Mouse (Mus musculus): ENCODE results near the gene Pmvk. TPM values are rescaled to one million over a fixed set of nuclear protein-coding genes. Genes with fewer than 3 reads are reported as not detected.

Gene Pmvk
- polyA plus RNA-seq, 2 experiments, result 47.2 to 52.3 TPM

GRCm38 (mm10) chr3:89411490-89412393, 42.6 kb upstream of the Pmvk start, which contains the start of gene Flad1:
TSS of gene Flad1 (minus strand) at chr3:89411870.
- peak; percentile 99 for ATAC-seq (ENCODE audit: low FRiP score, low read depth)
- H3K27me3 ChIP-seq (ENCODE audit: control insufficient read depth, insufficient read depth, low read length), result no peaks in the 10 kb centered on the region
- WGBS, result 7% methylated on average over 28 of the region's 28 CpGs
- peak within 1 kb of the TSS; percentile 38 for H3K9ac ChIP-seq (ENCODE audit: low read depth, low read length, severe bottlenecking)
- 0 out of 2 replicates have a peak within 1 kb of the TSS, but pooled peaks have one; percentile 33 for H3K27ac ChIP-seq (replicated peaks; ENCODE audit: low read depth, low read length)
- peaks cover 8% of the 10 kb centered on the region for H3K4me1 ChIP-seq (ENCODE audit: control insufficient read depth, insufficient read depth, low read length)
- DNase-seq (ENCODE audit: low spot score), result peak; percentile 99
- peak within 1 kb of the TSS; percentile 72 for H3K4me2 ChIP-seq (replicated peaks; ENCODE audit: low read depth, low read length, severe bottlenecking)
- peak within 1 kb of the TSS; percentile 50 for H3K4me3 ChIP-seq (replicated peaks; ENCODE audit: low read length)
- TF ChIP-seq POLR2A (IDR thresholded peaks at IDR 0.05; ENCODE audit: borderline replicate concordance, extremely low read depth, insufficient read depth, insufficient read length), result no peak
- no peaks in the 10 kb centered on the region for H3K9me3 ChIP-seq (ENCODE audit: control insufficient read depth, low read length)
- peaks cover 38% of the 10 kb centered on the region for H3K36me3 ChIP-seq (ENCODE audit: control insufficient read depth, insufficient read depth, low read length)

- Histone ChIP-seq H3K36me3 (ENCODE audit: control insufficient read depth, insufficient read depth, low read length) (peaks cover 29% of the 10 kb centered on the region), H3K9ac (ENCODE audit: low read depth, low read length, severe bottlenecking) (no peak overlapping the region), H3K4me2 (replicated peaks; ENCODE audit: low read depth, low read length, severe bottlenecking) (no peak overlapping the region), H3K9me3 (ENCODE audit: control insufficient read depth, low read length) (no peaks in the 10 kb centered on the region), H3K4me3 (replicated peaks; ENCODE audit: low read length) (no peak overlapping the region), H3K27ac (replicated peaks; ENCODE audit: low read depth, low read length) (no peak overlapping the region), H3K27me3 (ENCODE audit: control insufficient read depth, insufficient read depth, low read length) (no peaks in the 10 kb centered on the region), H3K4me1 (ENCODE audit: control insufficient read depth, insufficient read depth, low read length) (peaks cover 20% of the 10 kb centered on the region)
- ATAC-seq (ENCODE audit: low FRiP score, low read depth) (no peak), DNase-seq (ENCODE audit: low spot score) (no peak)
- WGBS, result 96% methylated on average over 8 of the region's 8 CpGs
- no peak for TF ChIP-seq POLR2A (IDR thresholded peaks at IDR 0.05; ENCODE audit: borderline replicate concordance, extremely low read depth, insufficient read depth, insufficient read length)
These were observed 38.2 kb upstream of the Pmvk start for GRCm38 (mm10) chr3:89416158-89416557.

- Histone ChIP-seq H3K4me3 (replicated peaks; ENCODE audit: low read length) (peak overlapping the region; percentile 61), H3K27me3 (ENCODE audit: control insufficient read depth, insufficient read depth, low read length) (no peaks in the 10 kb centered on the region), H3K9ac (ENCODE audit: low read depth, low read length, severe bottlenecking) (peak overlapping the region; percentile 64), H3K36me3 (ENCODE audit: control insufficient read depth, insufficient read depth, low read length) (peaks cover 31% of the 10 kb centered on the region), H3K9me3 (ENCODE audit: control insufficient read depth, low read length) (no peaks in the 10 kb centered on the region), H3K4me1 (ENCODE audit: control insufficient read depth, insufficient read depth, low read length) (peaks cover 20% of the 10 kb centered on the region), H3K4me2 (replicated peaks; ENCODE audit: low read depth, low read length, severe bottlenecking) (peak overlapping the region; percentile 84), H3K27ac (replicated peaks; ENCODE audit: low read depth, low read length) (peak overlapping the region; percentile 88; the same call in 1 of the 2 replicates)
- WGBS, result 21% methylated on average over 2 of the region's 2 CpGs
- TF ChIP-seq POLR2A (IDR thresholded peaks at IDR 0.05; ENCODE audit: borderline replicate concordance, extremely low read depth, insufficient read depth, insufficient read length), result no peak
- DNase-seq (ENCODE audit: low spot score) (no peak), ATAC-seq (ENCODE audit: low FRiP score, low read depth) (no peak)
These were observed 37.2 kb upstream of the Pmvk start for GRCm38 (mm10) chr3:89417131-89417530.

- Histone ChIP-seq H3K4me1 (ENCODE audit: control insufficient read depth, insufficient read depth, low read length) (peaks cover 25% of the 10 kb centered on the region), H3K27ac (replicated peaks; ENCODE audit: low read depth, low read length) (peak overlapping the region; percentile 88), H3K27me3 (ENCODE audit: control insufficient read depth, insufficient read depth, low read length) (no peaks in the 10 kb centered on the region), H3K9ac (ENCODE audit: low read depth, low read length, severe bottlenecking) (peak overlapping the region; percentile 64), H3K36me3 (ENCODE audit: control insufficient read depth, insufficient read depth, low read length) (peaks cover 33% of the 10 kb centered on the region), H3K4me3 (replicated peaks; ENCODE audit: low read length) (peak overlapping the region; percentile 61), H3K9me3 (ENCODE audit: control insufficient read depth, low read length) (no peaks in the 10 kb centered on the region), H3K4me2 (replicated peaks; ENCODE audit: low read depth, low read length, severe bottlenecking) (peak overlapping the region; percentile 84)
- ATAC-seq (ENCODE audit: low FRiP score, low read depth) (peak; percentile 45), DNase-seq (ENCODE audit: low spot score) (peak; percentile 86)
- 0% methylated on average over 20 of the region's 20 CpGs for WGBS
- TF ChIP-seq POLR2A (IDR thresholded peaks at IDR 0.05; ENCODE audit: borderline replicate concordance, extremely low read depth, insufficient read depth, insufficient read length), result no peak
These were observed 36.5 kb upstream of the Pmvk start for GRCm38 (mm10) chr3:89417840-89418169.

GRCm38 (mm10) chr3:89418170-89418860, 36.0 kb upstream of the Pmvk start, which contains the start of the genes Cks1b and Shc1:
TSS of gene Cks1b (minus strand) at chr3:89418383.
TSS of gene Shc1 (plus strand) at chr3:89418443.
- Histone ChIP-seq H3K27ac (replicated peaks; ENCODE audit: low read depth, low read length) (peak within 1 kb of the TSS; percentile 90), H3K27me3 (ENCODE audit: control insufficient read depth, insufficient read depth, low read length) (no peaks in the 10 kb centered on the region), H3K9me3 (ENCODE audit: control insufficient read depth, low read length) (no peaks in the 10 kb centered on the region), H3K4me1 (ENCODE audit: control insufficient read depth, insufficient read depth, low read length) (peaks cover 28% of the 10 kb centered on the region), H3K36me3 (ENCODE audit: control insufficient read depth, insufficient read depth, low read length) (peaks cover 34% of the 10 kb centered on the region), H3K4me2 (replicated peaks; ENCODE audit: low read depth, low read length, severe bottlenecking) (peak within 1 kb of the TSS; percentile 84), H3K9ac (ENCODE audit: low read depth, low read length, severe bottlenecking) (peak within 1 kb of the TSS; percentile 64), H3K4me3 (replicated peaks; ENCODE audit: low read length) (peak within 1 kb of the TSS; percentile 61)
- DNase-seq (ENCODE audit: low spot score) (peak; percentile 99), ATAC-seq (ENCODE audit: low FRiP score, low read depth) (peak; percentile 95)
- no peak for TF ChIP-seq POLR2A (IDR thresholded peaks at IDR 0.05; ENCODE audit: borderline replicate concordance, extremely low read depth, insufficient read depth, insufficient read length)
- under 1% methylated on average over 39 of the region's 39 CpGs for WGBS
